Mouse (Mus musculus): Measurements from ENCODE around the gene Gm17018. TPM values are rescaled to one million over a fixed set of nuclear protein-coding genes. Genes with fewer than 3 reads are reported as not detected.

The Gm17018 gene
- polyA plus RNA-seq, 1 experiment from 2014 or later, result 50.0 TPM

GRCm38 (mm10) chr19:45616735-45617134 lies 56.3 kb downstream of the Gm17018 start:
- no peak for ATAC-seq
- Histone ChIP-seq H3K27me3 (peaks cover 9% of the 10 kb centered on the region; the same call in 1 of the 2 replicates), H3K4me1 (replicated peaks) (peaks cover 31% of the 10 kb centered on the region), H3K9ac (replicated peaks) (0 out of 2 replicates have a peak overlapping the region, but pooled peaks have one; percentile 41), H3K36me3 (0 out of 2 replicates have a peak, but pooled peaks cover 6% of the 10 kb centered on the region), H3K9me3 (no peaks in the 10 kb centered on the region), H3K4me3 (replicated peaks) (no peak overlapping the region), H3K4me2 (replicated peaks) (no peak overlapping the region), H3K27ac (no peak overlapping the region)
- WGBS, result 9% methylated on average over 7 of the region's 7 CpGs

GRCm38 (mm10) chr19:45618184-45618583 lies 57.8 kb downstream of the Gm17018 start:
- 89% methylated on average over 6 of the region's 6 CpGs for WGBS
- H3K9ac ChIP-seq (replicated peaks), result no peak overlapping the region
- 0 out of 2 replicates have a peak, but pooled peaks cover 6% of the 10 kb centered on the region for H3K36me3 ChIP-seq
- H3K4me2 ChIP-seq (replicated peaks), result no peak overlapping the region
- H3K4me1 ChIP-seq (replicated peaks), result peaks cover 37% of the 10 kb centered on the region
- H3K27me3 ChIP-seq, result peaks cover 9% of the 10 kb centered on the region; the same call in 1 of the 2 replicates
- H3K27ac ChIP-seq, result no peak overlapping the region
- H3K9me3 ChIP-seq, result no peaks in the 10 kb centered on the region
- no peak for ATAC-seq
- H3K4me3 ChIP-seq (replicated peaks), result no peak overlapping the region

GRCm38 (mm10) chr19:45619744-45620501 lies 59.5 kb downstream of the Gm17018 start:
- H3K4me3 ChIP-seq (replicated peaks), result no peak overlapping the region
- peaks cover 9% of the 10 kb centered on the region; the same call in 1 of the 2 replicates for H3K27me3 ChIP-seq
- H3K4me2 ChIP-seq (replicated peaks), result no peak overlapping the region
- H3K27ac ChIP-seq, result no peak overlapping the region
- no peak overlapping the region for H3K9ac ChIP-seq (replicated peaks)
- H3K4me1 ChIP-seq (replicated peaks), result peaks cover 31% of the 10 kb centered on the region
- 0 out of 2 replicates have a peak, but pooled peaks cover 9% of the 10 kb centered on the region for H3K36me3 ChIP-seq
- WGBS, result 85% methylated on average over 14 of the region's 14 CpGs
- H3K9me3 ChIP-seq, result no peaks in the 10 kb centered on the region
- ATAC-seq, result no peak

- Histone ChIP-seq H3K27me3 (peaks cover 9% of the 10 kb centered on the region; the same call in 1 of the 2 replicates), H3K4me2 (replicated peaks) (no peak overlapping the region), H3K4me3 (replicated peaks) (no peak overlapping the region), H3K9ac (replicated peaks) (no peak overlapping the region), H3K4me1 (replicated peaks) (peaks cover 20% of the 10 kb centered on the region), H3K27ac (no peak overlapping the region), H3K9me3 (no peaks in the 10 kb centered on the region), H3K36me3 (peaks cover 14% of the 10 kb centered on the region)
- WGBS, result 63% methylated on average over 7 of the region's 7 CpGs
- ATAC-seq, result no peak
Observed at GRCm38 (mm10) chr19:45621061-45621460, 60.6 kb downstream of the Gm17018 start.

GRCm38 (mm10) chr19:45622144-45622543 lies 61.7 kb downstream of the Gm17018 start:
- no peak overlapping the region for H3K27ac ChIP-seq
- 0 out of 2 replicates have a peak overlapping the region, but pooled peaks have one; percentile 32 for H3K9ac ChIP-seq (replicated peaks)
- 32% methylated on average over 5 of the region's 5 CpGs for WGBS
- ATAC-seq, result no peak
- H3K4me2 ChIP-seq (replicated peaks), result no peak overlapping the region
- no peak overlapping the region for H3K4me3 ChIP-seq (replicated peaks)
- H3K4me1 ChIP-seq (replicated peaks), result peaks cover 9% of the 10 kb centered on the region
- H3K9me3 ChIP-seq, result no peaks in the 10 kb centered on the region
- peaks cover 20% of the 10 kb centered on the region for H3K36me3 ChIP-seq
- H3K27me3 ChIP-seq, result peaks cover 11% of the 10 kb centered on the region; the same call in 1 of the 2 replicates

GRCm38 (mm10) chr19:45623710-45624109 lies 63.3 kb downstream of the Gm17018 start:
- peaks cover 6% of the 10 kb centered on the region; the same call in 1 of the 2 replicates for H3K4me1 ChIP-seq (replicated peaks)
- WGBS, result 83% methylated on average over 4 of the region's 4 CpGs
- H3K9ac ChIP-seq (replicated peaks), result no peak overlapping the region
- H3K9me3 ChIP-seq, result no peaks in the 10 kb centered on the region
- H3K4me2 ChIP-seq (replicated peaks), result no peak overlapping the region
- no peak overlapping the region for H3K27ac ChIP-seq
- peaks cover 20% of the 10 kb centered on the region for H3K36me3 ChIP-seq
- H3K4me3 ChIP-seq (replicated peaks), result no peak overlapping the region
- no peak for ATAC-seq
- 0 out of 2 replicates have a peak, but pooled peaks cover 7% of the 10 kb centered on the region for H3K27me3 ChIP-seq

GRCm38 (mm10) chr19:45627036-45627435 lies 66.6 kb downstream of the Gm17018 start:
- WGBS, result 34% methylated on average over 3 of the region's 3 CpGs
- H3K27me3 ChIP-seq, result 0 out of 2 replicates have a peak, but pooled peaks cover 6% of the 10 kb centered on the region
- H3K4me3 ChIP-seq (replicated peaks), result no peak overlapping the region
- no peak overlapping the region for H3K27ac ChIP-seq
- no peaks in the 10 kb centered on the region for H3K9me3 ChIP-seq
- ATAC-seq, result no peak
- no peak overlapping the region for H3K4me2 ChIP-seq (replicated peaks)
- H3K36me3 ChIP-seq, result peaks cover 27% of the 10 kb centered on the region
- H3K4me1 ChIP-seq (replicated peaks), result peaks cover 4% of the 10 kb centered on the region; the same call in 1 of the 2 replicates
- no peak overlapping the region for H3K9ac ChIP-seq (replicated peaks)

GRCm38 (mm10) chr19:45628649-45629048 lies 68.2 kb downstream of the Gm17018 start:
- Histone ChIP-seq H3K9ac (replicated peaks) (no peak overlapping the region), H3K27me3 (0 out of 2 replicates have a peak, but pooled peaks cover 6% of the 10 kb centered on the region), H3K36me3 (peaks cover 27% of the 10 kb centered on the region), H3K27ac (no peak overlapping the region), H3K4me2 (replicated peaks) (no peak overlapping the region), H3K4me1 (replicated peaks) (no peaks in the 10 kb centered on the region), H3K4me3 (replicated peaks) (no peak overlapping the region), H3K9me3 (no peaks in the 10 kb centered on the region)
- ATAC-seq, result no peak
- WGBS, result 51% methylated on average over 6 of the region's 6 CpGs

- H3K27me3 ChIP-seq, result 0 out of 2 replicates have a peak, but pooled peaks cover 6% of the 10 kb centered on the region
- no peak for ATAC-seq
- no peaks in the 10 kb centered on the region for H3K9me3 ChIP-seq
- no peaks in the 10 kb centered on the region for H3K4me1 ChIP-seq (replicated peaks)
- no peak overlapping the region for H3K27ac ChIP-seq
- H3K9ac ChIP-seq (replicated peaks), result no peak overlapping the region
- peaks cover 29% of the 10 kb centered on the region for H3K36me3 ChIP-seq
- H3K4me3 ChIP-seq (replicated peaks), result no peak overlapping the region
- 96% methylated on average over 3 of the region's 3 CpGs for WGBS
- no peak overlapping the region for H3K4me2 ChIP-seq (replicated peaks)
Observed at GRCm38 (mm10) chr19:45629219-45629618, 68.8 kb downstream of the Gm17018 start.

Other genes with a start within 250 kb of the Gm17018 start
- 62.7 and 63.5 TPM in 2 replicates for gene Btrc, start 196.9 kb upstream of the Gm17018 start, polyA plus RNA-seq (2015; fragmentation: Nextera tagmentation; extraction: Ambion mirVana)
- gene Poll, start 84 bp upstream of the Gm17018 start, polyA plus RNA-seq (2015; fragmentation: Nextera tagmentation; extraction: Ambion mirVana), result 15.8 and 16.6 TPM in 2 replicates
- 3.8 and 5.5 TPM in 2 replicates for gene Fbxw4, start 99.7 kb downstream of the Gm17018 start, polyA plus RNA-seq (2015; fragmentation: Nextera tagmentation; extraction: Ambion mirVana)
- gene Fgf8, start 182.3 kb downstream of the Gm17018 start, polyA plus RNA-seq (2015; fragmentation: Nextera tagmentation; extraction: Ambion mirVana), result 2.1 and 2.8 TPM in 2 replicates
- 6.2 and 7.8 TPM in 2 replicates for gene Npm3, start 189.0 kb downstream of the Gm17018 start, polyA plus RNA-seq (2015; fragmentation: Nextera tagmentation; extraction: Ambion mirVana)
- 96.2 and 102 TPM in 2 replicates for gene Mgea5, start 223.2 kb downstream of the Gm17018 start, polyA plus RNA-seq (2015; fragmentation: Nextera tagmentation; extraction: Ambion mirVana)

Measured in midbrain, embryonic 13.5 days (tissue).